Mouse (Mus musculus): ENCODE measurements at regions not wholly inside any gene's neighbourhood (a gene's known extent, or its start where the extent isn't known, plus 50 kb on each side); places are given as distances from the start of the nearest gene placed in this dataset.

DNA sequence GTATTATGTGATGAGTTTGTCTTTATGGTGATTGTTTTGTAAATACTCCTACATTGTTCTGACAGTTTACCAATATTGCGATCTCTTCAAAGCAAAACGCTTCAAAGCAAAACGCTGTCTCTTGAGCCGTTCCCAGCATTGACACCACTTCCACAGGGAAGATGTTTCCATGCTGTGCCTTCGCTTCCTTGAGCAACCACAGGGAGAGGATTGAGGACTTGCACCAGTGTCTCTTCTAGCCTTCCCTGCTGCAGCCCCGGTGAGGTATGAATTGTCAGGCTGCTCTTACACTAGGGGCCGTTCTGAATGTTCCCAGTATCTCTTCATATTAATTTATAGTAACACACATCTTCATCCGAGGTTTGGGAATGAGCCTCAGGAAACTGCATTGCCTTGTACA is 160.4 kb upstream of the Arglu1 start:
- TF ChIP-seq POLR2A (IDR thresholded peaks at IDR 0.05; ENCODE audit: borderline replicate concordance, extremely low read depth, insufficient read depth, insufficient read length, poor library complexity, severe bottlenecking) (no peak), CTCF (IDR thresholded peaks at IDR 0.05; ENCODE audit: borderline replicate concordance, extremely low read depth, insufficient read depth, insufficient read length) (no peak)
